Mouse (Mus musculus) R1 (cell line): ENCODE results near the gene Zcchc24.

Source experiments
- DNase-seq: peaks from one replicate; pipeline ENCODE4 v3.0.0-alpha.2; 2018; ENCODE audit warnings: low read depth, low spot score

The Zcchc24 gene

GRCm38 (mm10) chr14:25667587-25667986, 101.3 kb downstream of the Zcchc24 start:
- no peak for DNase-seq

- DNase-seq: peak; percentile 67
These were observed 102.0 kb downstream of the Zcchc24 start for GRCm38 (mm10) chr14:25666668-25667376.

- peak; percentile 87 for DNase-seq
These were observed 103.4 kb downstream of the Zcchc24 start for GRCm38 (mm10) chr14:25665314-25665970.

GRCm38 (mm10) chr14:25664310-25664695, 104.5 kb downstream of the Zcchc24 start:
- no peak for DNase-seq

- no peak for DNase-seq
These were observed 105.1 kb downstream of the Zcchc24 start for GRCm38 (mm10) chr14:25663649-25664309.
